Mouse (Mus musculus): Measurements from ENCODE around the gene Zan.

Zan gene

DNA sequence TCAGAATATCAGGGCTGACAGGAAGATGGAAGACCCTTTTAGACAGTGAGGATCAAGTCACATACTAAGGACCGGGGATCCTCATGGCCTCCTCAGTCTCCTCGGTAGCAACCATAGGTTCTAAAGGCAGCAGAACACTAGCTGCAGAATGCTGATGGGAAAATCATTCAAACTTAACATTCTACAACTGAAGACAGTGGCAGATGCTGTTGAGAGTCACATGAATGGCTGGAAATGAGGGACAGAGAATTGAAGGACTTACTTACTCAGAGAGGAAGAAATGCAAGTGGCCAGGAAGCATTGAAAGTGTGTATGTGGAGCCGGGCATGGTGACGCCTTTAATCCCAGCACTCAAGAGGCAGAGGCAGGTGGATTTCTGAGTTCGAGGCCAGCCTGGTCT lies at the start of gene Zan:
Gene Zan, minus strand, starts transcription at position 101 of the 400 bp plus-strand sequence.
- DNase-seq (ENCODE audit: low spot score): no peak

DNA sequence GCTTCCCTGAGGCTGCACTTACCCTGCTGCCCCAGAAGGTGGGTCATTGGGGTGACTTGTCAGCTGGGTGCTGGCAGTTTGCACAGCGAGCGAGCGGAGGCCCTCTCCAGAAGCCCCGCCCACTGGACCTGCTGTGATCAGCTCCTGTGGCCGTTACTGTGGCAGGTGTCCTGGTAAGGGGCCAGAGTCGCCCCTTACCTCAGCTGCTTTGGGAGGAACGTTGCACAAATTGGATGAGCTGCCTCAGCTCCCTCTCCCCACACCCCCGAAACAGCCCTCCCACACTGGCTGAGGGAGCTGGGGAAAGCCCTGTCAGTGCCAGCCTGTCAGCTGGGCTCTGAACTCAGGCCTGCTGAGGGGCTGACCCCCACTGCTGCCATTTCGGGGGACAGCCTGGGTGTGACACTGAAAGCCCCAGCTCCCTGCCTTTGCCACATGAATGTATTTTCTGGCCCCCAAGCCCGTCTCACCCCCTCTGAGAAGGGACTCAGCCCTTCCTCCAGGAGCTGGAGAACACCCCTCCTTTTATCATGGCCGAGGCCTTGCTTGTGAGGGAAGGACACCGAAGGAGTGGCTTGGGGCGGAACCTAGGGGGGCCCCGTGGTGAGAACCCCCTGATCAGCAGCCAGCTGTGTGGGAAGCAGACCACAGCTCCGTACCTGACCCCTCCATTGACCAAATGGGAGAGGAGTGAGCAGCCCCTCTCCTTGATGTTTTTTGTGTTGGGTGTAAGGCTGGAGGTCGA lies 49.5 kb upstream of the Zan start:
- DNase-seq (ENCODE audit: low spot score): peak; percentile 82

DNA sequence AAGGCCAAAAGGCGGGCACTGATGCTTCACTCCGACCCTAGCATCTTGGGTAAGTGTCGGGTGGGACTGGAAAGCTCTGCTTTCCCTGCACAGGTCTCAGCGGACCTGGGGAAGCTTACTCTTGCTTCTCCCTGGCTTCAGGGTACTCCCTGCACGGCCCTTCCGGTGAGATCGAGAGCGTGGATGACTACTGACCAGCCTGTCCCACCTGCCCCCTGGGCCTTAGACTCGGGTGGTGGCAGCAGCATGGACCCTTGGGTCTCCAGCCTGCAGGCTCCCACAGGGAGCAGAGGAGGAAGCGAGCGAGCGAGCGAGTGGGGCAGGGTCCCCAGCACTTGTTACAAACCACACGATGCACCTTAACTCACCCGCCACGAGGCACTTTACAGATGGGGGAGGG lies 48.6 kb upstream of the Zan start:
- DNase-seq (ENCODE audit: low spot score): no peak

DNA sequence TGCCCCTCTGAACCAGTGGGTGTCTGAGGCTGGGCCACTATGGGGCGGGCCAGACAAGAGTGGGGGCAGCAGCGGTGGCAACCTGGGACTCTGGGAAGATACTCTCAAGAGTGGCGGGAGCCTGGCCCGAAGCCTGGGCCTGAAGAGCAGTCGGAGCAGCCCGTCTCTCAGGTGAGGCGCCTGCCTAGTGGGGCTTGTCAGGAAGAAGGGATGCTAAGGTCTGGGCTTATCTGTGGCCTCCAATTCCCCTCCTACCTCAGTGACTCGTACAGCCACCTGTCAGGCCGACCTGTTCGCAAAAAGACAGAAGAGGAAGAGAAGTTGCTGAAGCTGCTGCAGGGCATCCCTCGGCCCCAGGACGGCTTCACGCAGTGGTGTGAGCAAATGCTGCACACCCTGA lies 47.8 kb upstream of the Zan start:
- no peak for DNase-seq (ENCODE audit: low spot score)

DNA sequence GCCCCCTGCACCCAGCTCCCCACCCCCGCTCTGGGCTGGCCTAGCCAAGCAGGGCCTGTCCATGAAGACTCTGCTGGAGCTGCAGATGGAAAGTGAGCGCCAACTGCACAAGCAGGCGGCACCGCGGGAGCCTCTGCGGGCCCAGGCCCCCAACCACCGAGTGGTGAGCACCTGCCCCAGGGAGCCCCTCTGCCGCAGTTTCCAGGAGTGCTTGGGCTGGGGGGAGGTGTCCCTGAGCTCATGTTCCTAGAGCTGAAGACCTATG lies 47.3 kb upstream of the Zan start:
- DNase-seq (ENCODE audit: low spot score): no peak

DNA sequence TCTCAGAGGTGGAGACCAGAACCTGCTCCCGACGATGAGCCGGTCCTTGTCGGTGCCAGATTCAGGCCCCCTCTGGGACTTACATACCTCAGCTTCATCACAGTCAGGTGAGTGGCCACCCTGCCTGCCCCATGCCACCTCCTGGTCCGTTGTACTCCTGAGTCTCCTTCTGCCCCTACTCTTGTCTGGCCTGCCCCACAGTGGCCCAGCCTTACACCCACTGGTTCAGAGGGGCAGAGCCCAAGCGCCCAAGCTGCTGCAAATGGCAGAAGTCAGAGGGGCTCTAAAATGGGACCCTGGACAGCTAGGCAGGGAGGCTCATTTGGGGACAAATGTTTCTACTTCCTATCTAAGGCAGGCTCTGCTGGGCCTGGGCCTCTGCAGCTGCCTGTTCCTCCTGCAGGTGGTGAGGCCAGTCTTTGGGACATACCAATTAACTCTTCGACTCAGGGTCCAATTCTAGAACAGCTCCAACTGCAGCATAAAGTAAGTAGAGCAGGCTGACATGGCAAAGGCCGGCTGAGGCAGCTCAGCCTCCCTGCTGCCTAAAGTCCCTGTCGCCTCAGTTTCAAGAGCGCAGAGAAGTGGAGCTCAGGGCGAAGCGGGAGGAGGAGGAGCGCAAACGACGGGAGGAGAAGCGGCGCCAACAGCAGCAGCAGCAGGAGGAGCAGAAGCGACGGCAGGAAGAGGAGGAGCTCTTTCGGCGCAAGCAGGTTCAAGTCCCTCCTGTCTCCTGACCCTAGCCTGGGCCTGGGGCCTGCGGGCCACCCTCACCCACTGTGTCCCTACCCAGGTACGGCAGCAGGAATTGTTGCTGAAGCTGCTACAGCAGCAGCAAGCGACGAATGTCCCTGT lies 46.8 kb upstream of the Zan start:
- no peak for DNase-seq (ENCODE audit: low spot score)

DNA sequence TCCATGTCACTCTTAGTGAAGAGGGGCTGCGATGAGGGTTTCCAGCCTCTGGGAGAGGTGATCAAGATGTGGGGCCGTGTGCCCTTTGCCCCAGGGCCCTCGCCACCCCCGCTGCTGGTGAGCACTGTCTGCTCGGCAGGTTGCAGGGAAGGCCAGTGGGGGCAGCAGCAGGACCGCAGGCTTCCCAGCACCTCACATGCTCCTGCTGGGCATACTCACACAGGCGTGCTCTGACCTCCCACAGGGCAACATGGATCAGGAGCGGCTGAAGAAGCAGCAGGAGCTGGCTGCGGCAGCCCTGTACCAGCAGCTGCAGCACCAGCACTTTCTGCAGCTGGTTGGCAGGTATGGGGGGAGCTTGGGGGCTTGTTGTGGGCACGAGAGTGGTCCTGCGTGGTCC lies 45.8 kb upstream of the Zan start:
- no peak for DNase-seq (ENCODE audit: low spot score)

DNA sequence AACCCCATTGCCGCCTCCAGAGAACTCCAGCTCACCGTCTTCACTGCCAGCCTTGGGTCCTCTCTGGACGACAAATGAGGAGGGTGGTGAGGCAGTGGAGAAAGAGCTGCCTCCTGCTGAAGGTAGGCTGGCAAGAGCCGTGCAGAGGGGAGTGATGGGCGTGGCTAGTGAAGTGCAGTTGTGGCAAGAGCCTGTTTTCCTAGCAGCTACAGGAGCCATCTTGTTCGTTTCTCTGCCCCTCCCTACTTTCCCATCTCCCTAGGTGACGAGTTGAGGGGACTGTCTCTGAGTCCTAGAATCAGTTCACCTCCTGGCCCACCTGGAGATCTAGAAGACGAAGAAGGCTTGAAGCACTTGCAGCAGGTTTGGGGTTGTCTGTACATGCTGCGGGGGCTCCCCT lies 45.0 kb upstream of the Zan start:
- no peak for DNase-seq (ENCODE audit: low spot score)

DNA sequence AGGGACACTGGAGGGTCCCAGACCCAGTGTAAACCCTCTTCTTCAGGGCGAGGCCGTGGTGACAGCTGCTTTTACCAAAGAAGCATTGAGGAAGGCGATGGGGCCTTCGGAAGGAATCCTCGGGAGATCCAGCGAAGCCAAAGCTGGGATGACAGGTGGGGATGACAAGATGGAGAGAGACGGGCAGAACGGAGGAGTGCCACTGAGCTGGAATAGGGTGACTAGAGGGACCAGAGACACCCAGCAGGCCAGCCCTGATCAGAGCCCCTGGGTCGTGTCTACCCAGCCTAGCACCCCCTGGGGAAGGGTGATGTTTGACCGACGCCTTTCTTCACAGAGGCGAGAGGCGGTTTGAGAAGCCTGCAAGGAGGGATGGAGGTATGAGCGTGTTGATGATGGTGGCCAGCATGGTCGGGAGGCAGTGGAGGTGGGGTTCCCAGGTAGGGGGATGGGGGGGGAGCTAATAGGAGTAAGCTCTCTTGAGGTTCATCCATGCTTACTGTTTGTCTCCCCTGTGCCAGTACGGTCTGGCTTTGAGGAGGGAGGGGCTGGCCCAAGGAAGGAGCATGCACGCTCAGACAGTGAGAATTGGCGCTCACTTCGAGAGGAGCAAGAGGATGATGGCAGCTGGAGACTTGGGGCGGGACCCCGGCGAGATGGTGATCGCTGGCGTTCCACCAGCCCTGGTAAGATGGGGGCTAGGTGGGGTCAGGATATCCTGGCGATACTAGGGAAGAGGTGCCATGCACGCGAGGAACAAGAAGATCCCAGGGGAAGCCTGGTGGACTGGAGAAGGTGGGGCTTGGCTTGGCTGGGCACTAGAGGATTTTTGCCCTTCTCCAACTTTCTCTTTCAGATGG lies 43.1 kb upstream of the Zan start:
- no peak for DNase-seq (ENCODE audit: low spot score)

DNA sequence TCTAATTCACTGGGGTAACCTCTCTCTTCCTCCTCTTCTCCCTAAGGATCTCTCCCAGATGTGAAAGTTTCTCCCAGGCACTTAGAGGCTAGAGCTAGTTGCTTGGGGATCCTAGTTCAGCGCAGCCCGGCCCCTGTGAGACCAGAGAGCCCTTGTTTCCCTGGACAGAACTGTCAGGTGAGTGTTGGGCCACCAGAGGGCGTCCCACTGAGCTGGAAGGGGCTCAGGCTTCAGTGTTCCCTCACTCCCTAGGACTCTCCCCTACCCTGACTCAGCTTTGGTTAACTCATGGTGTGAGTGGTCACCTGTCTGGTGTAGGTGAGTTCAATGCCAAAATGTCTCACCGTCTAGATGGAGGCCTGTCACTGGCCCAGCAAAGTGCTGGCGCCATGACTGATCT lies 41.6 kb upstream of the Zan start, which contains the start of gene Gigyf1:
Gene Gigyf1, plus strand, starts transcription at position 113 of the 400 bp plus-strand sequence.
- DNase-seq (ENCODE audit: low spot score): peak; percentile 75

DNA sequence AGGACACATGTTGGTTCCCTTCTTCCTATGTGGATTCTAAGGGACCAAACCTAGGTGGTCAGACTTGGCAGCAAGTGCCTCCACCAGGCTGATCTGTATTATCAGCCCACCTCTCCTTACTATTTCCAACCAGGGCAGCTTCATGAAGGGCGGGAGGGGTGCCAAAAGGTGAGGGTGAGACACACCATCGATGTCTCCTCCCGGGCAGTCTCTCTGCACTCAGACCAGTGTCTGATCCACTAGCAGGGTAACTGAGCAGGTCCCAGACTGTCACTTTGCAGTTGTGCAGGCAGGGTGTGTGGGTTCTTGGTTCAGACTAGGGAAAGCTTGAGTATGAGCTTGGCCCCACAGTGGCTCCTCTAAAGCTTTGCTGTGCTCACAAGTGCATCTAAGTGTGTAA lies 37.9 kb upstream of the Zan start:
- DNase-seq (ENCODE audit: low spot score): no peak

DNA sequence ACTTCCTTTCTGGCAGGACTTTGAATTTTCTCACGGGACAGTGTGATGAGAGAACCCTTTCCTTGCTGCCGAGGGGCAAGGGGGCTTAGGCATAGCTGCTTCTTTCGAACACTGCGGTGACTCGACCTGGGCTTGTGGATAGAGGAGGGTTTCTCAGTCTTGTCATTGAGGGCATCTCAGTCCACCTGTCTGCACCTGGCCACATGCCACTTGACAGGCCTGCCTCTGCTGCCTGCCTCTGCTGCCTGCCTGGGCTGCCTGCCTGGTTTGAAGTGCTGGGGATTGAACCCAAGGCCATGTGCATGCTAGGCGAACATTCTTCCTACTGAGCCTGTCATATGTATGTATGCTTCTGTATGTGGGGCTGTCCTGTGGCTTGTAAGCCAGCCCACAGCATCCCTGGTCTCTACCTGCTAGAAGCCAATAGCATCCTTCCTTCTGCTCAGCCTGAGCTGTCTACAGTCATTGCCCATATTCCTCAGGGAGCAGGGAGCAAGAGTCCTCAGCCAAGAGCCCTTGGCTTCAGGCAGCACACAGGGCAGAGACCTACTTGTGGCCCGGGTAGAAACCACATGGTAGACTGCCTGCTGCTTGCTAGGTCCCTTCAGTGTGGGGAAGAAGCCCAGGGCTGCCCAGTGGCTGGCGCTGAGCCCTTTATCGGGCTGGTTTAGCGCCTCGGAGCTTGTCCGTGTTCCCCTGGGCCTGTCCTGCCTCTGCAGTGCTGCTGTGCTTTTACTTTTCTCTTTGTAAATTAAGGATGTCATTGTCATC lies 37.3 kb upstream of the Zan start:
- no peak for DNase-seq (ENCODE audit: low spot score)

DNA sequence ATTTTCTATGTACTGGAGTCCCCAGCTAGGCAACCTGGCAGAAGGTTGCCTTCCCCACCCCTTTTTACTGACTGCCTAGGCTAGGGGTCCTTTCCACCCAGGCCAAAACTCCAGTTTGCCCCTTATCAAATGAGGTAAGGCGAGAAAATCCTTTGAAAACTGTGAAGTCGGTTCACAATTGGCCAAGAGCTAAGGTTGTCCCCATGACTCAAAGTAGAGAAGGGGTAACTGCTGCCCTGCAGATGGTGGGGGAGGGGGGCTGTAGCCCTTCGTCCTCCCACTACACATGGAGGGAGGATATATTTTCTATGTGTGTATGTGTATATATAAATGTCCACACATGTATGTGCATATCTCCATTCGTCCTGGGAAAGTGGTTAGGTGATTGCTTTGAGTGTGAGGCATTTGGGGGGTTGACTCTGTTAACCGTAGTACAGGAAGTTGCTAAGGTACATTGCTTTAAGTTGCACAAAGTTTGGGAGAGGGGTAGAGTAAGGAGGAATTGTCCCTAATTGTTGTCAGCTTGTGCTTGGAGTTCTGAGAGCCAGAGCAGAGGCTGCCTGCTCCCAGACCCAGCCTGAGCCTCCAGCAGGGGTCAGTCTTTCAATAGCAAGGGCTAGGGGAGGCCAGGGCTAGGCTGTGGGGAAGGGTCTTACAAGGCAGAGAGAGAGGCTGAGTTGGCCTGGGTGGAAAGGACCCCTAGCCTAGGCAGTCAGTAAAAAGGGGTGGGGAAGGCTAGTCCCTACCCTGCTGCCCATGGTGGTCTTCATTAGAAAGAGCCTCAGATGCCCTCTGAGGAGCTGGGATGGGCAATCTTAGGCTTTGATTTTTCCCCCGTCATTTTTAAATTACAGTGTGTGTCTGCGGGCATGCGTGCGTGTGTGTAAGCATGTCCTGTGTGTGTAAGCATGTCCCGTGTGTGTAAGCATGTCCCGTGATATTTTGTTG lies 36.3 kb upstream of the Zan start:
- peak; percentile 72 for DNase-seq (ENCODE audit: low spot score)

DNA sequence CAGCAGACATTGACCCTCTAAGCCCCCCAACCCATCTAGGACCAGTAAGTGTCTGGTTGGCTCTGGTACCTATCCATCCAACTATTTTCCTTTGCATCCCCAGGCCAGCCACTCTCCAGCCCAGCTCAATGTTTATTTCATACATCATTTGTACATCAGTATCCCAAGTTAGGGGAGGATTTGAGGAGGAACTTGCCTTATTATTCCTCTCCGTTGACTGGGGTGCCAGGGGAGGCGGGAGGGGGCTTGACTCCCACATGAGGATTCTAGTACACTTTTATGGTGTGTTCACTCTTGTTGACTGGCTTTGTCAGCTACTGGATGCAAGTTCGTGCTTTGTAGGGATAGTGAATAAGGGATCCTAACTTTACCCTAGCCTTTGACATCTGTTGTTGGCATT lies 34.8 kb upstream of the Zan start:
- DNase-seq (ENCODE audit: low spot score): no peak

DNA sequence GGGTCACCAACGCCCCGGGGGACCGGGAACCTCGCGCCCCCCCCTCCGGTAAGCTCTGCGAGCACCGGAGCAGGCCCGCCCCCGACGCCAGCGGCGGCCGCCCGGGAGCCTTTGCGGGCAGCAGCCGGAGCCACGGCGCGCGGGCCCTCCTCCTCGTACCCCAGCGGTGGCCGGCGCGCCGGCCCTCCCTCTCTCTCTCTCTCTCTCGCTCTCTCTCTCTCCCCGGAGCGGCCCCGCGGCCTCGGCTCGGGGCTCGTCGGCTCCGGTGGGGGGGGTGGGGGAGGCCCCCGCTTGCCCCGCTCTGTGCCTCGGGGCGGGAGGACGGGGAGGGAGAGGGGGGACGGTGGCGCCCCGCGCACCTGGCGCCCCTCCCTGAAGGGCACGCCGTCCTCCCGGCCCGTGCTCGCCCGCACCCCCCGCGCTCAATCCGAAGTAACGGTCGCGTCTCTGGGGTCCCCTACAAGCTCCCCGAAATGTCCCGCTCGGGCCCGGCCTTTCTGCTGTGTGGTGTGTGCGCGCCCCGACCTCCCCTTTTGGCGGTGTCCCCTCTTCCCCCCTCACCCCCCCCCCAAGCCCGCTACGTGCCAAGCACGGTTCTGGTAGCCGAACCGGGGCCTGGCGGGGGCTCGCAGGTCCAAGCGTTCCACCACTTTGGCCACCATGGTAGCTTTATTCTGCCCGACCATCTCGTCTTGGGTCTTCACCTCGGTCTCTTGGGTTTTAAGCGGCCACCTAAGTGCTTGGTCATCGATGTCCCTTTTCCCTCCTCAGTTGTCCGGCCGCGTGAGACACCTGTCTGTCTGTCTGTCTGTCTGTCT lies 33.9 kb upstream of the Zan start:
- DNase-seq (ENCODE audit: low spot score): no peak

DNA sequence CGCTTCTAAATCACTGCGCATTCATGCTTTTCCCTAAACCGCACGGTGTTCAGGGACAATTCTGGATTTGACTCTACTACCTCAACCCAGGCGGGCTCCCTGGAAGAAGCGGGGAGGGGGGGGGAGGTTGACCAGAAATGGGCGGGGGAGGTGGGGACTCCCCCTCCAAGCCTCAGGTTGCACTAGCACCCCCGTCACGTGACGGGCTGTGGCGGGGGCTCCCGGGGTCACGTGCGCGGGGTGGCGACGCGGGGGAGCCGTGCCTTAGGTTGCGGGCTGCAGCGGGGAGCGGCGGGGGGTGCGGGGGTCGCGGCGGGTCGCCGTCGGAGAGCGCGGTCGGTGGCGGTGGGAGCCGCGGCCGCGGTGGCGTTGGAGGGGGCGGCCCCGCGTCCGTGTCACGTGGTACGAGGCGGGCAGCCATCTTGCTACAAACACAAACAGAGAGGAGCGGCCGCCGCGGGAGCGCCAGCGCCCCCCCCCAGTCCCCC lies 33.2 kb upstream of the Zan start:
- DNase-seq (ENCODE audit: low spot score): peak; percentile 88

DNA sequence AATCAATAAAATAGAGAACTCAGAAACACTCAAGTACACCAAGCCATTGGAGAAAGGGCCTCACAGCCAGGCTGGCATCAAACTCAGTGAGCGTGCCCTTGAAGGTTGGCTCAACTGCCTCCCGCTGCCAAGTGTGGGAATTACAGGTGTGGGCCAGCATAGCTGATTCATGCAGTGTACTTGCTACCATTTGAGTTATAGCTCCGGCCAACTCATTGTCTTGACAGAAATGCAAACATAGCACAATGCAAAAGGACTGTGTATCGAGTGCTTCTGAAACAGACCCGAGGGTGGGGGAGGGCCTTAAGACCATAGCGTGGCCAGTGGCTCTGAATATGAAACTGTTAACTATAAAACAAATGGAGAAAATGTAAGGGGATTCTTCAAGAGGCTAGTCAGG lies 27.2 kb upstream of the Zan start:
- no peak for DNase-seq (ENCODE audit: low spot score)

DNA sequence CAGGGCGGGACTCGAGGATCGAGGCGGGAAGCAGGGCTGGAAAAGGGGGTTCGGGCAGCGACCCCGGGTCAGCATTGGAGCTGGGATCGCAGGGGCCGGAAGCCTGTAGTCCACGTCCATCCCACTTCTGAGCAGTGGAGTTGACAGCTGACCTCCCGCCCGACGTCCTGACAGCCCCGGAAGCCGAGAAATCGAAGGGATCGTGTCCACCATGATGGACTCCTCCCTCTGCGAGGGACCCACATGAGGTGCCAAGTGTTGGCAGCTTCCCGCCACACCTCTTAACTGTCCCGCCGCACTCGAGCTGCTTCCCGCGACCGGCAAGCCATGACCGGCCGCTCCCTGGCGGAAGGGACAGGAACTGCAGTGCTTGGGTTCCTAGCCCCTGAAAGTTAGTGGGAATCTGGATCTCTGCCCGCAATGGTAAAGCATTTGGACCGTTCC lies 25.8 kb upstream of the Zan start:
- DNase-seq (ENCODE audit: low spot score): peak; percentile 89

Data from testis, postnatal 10 days (tissue).